Mouse (Mus musculus) forebrain, embryonic 16.5 days (tissue): ENCODE data around the gene Zfp568. TPM values are rescaled to one million over a fixed set of nuclear protein-coding genes. Genes with fewer than 3 reads are reported as not detected.

ENCODE experiments used
- ATAC-seq: fragments of 200-750 bp; cut with Nextera tagmentation; 2 replicates; pipeline ENCODE4 v1.8.0; 2017; ENCODE audit warnings: mild to moderate bottlenecking, moderate library complexity
- H3K27ac ChIP-seq: fragments of 300-500 bp; sonication (generic); 2 replicates; pipeline ENCODE4 v1.5.1; 2014; ENCODE audit warnings: low read length, control low read depth
- H3K27me3 ChIP-seq: fragments of 300-500 bp; sonication (generic); replicated peaks from 2 replicates; pipeline ENCODE4 v1.6.1; 2014; ENCODE audit warnings: low read length; ENCODE audit not compliant: control insufficient read depth, insufficient read depth
- H3K36me3 ChIP-seq: fragments of 300-500 bp; sonication (generic); 2 replicates; pipeline ENCODE4 v1.6.1; 2014; ENCODE audit not compliant: control insufficient read depth, insufficient read depth
- H3K4me1 ChIP-seq: fragments of 300-500 bp; sonication (generic); replicated peaks from 2 replicates; pipeline ENCODE4 v1.6.1; 2014; ENCODE audit warnings: low read length; ENCODE audit not compliant: control insufficient read depth, insufficient read depth
- H3K4me2 ChIP-seq: fragments of 300-500 bp; sonication (generic); 2 replicates; pipeline ENCODE4 v1.6.1; 2014; ENCODE audit warnings: mild to moderate bottlenecking, low read length, control low read depth
- H3K4me3 ChIP-seq: fragments of 300-500 bp; sonication (generic); replicated peaks from 2 replicates; pipeline ENCODE4 v1.5.1; 2014; ENCODE audit warnings: mild to moderate bottlenecking, low read length, control low read depth
- H3K9ac ChIP-seq: fragments of 300-500 bp; sonication (generic); replicated peaks from 2 replicates; pipeline ENCODE4 v1.6.1; 2014; ENCODE audit warnings: low read depth, low read length, control low read depth
- H3K9me3 ChIP-seq: fragments of 300-500 bp; sonication (generic); 2 replicates; pipeline ENCODE4 v1.6.1; 2016; ENCODE audit warnings: low read length; ENCODE audit not compliant: control insufficient read depth
- WGBS: fragments of 180-500 bp; shearing (Covaris S2); extraction: QIAGEN DNeasy Blood & Tissue Kit; methylation state at CpG from one replicate; pipeline ENCODE4 v1.1.7; 2014; 5-methylcytosine and 5-hydroxymethylcytosine counted together
- polyA plus RNA-seq: library from polyadenylated mRNA; unstranded; fragments of >200 nt; fragmentation: Nextera tagmentation; extraction: Ambion mirVana; gene quantifications from 2 replicates; pipeline ENCODE4 v1.2.1, GENCODE M21; 2015

Zfp568 gene
- polyA plus RNA-seq = 3.0 and 4.2 TPM in 2 replicates

DNA sequence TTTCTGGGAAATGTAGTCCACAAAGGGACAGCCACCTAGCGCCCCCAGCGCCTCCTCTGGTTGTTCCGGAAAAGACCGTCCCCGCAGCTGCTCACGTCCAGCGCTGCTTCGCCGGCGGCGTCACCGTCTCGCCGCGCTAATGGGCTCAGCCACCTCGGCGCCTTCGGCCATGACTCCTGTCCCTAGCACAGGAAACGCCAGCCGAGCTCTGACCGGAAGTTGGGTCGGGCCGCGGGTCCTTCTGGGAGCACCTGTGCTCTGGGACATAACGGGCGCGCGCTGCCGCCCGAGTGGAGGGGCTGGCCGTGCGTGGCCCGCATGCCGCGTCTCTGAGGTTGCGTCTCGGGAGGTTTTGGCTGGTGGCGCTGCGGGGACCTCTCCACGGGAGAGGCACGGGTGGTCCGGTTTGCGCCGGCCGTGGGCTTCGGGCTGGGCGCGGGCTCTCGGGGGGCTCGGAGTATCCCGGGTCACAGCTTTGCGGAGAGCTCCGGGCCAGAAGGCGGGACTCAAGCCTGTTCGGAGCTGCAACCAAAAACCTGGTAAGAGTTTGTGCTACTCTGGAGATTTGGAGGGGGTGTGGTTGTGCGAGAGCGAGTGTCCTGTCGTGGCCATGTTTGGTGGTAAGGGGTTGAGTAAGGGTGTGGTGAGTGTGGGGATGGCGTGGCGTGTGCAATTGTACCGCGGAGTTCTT, at the start of gene Zfp568:
Zfp568 (plus strand) TSS at position 266 of the 691 bp plus-strand sequence.
- under 1% methylated on average over 61 of the region's 62 CpGs for WGBS
- H3K27ac ChIP-seq = peak within 1 kb of the TSS; percentile 86
- no peaks in the 10 kb centered on the region for H3K9me3 ChIP-seq
- peaks cover 16% of the 10 kb centered on the region for H3K4me1 ChIP-seq
- H3K4me2 ChIP-seq = peak within 1 kb of the TSS; percentile 62
- ATAC-seq = peak; percentile 94
- peak within 1 kb of the TSS; percentile 95 for H3K4me3 ChIP-seq
- no peaks in the 10 kb centered on the region for H3K27me3 ChIP-seq
- no peaks in the 10 kb centered on the region; the same call in 1 of the 2 replicates for H3K36me3 ChIP-seq
- peak within 1 kb of the TSS; percentile 90 for H3K9ac ChIP-seq

DNA sequence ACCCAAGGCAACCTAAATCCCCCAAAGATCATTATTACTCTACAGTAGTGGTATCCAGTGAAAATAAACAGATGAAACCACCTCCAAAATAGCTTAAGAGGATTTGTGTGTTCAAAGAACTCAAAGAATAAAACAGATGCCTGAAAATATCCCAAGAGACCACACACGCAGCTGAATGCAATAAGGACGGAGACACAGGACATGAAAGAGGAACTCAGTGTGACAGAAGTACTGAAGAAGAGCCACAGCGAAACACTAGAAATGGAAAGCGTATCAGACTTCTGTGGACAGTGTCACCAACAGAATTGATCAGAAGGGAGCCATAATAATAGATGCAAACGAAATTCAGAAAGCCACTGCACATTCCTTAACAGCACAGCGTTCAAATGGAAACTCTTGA, 44.9 kb upstream of the Zfp568 start:
- H3K27ac ChIP-seq = no peak overlapping the region
- H3K36me3 ChIP-seq = peaks cover 25% of the 10 kb centered on the region
- H3K4me1 ChIP-seq = 0 out of 2 replicates have a peak, but pooled peaks cover 1% of the 10 kb centered on the region
- H3K4me2 ChIP-seq = no peak overlapping the region
- no peak for ATAC-seq
- WGBS = 87% methylated on average over 6 of the region's 6 CpGs
- H3K4me3 ChIP-seq = no peak overlapping the region
- no peak overlapping the region for H3K9ac ChIP-seq
- no peaks in the 10 kb centered on the region for H3K9me3 ChIP-seq
- no peaks in the 10 kb centered on the region for H3K27me3 ChIP-seq

DNA sequence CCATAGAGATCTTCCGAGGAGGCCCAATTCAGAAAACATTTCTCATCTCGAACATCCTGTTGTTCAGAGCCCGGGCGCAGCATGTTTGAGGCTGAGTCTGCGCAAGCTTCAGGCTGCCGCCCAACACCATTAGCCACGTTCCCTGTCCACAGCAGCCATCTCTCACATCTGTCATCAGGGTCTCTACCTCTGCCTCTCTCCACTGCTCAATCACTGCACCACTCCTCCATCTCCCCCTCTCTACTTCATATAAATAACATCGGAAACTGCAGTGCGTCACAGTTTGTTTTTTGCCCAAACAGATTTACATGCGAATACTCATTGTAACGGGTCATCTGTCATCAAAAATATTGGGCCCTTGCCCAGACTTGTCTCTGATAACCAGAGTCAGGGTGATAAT, 42.7 kb upstream of the Zfp568 start:
- Histone ChIP-seq H3K9ac (no peak overlapping the region), H3K4me3 (no peak overlapping the region), H3K4me1 (peaks cover 7% of the 10 kb centered on the region), H3K27ac (no peak overlapping the region), H3K9me3 (no peaks in the 10 kb centered on the region), H3K36me3 (peaks cover 12% of the 10 kb centered on the region; the same call in 1 of the 2 replicates), H3K27me3 (no peaks in the 10 kb centered on the region), H3K4me2 (no peak overlapping the region)
- ATAC-seq = no peak
- WGBS = 84% methylated on average over 11 of the region's 11 CpGs

DNA sequence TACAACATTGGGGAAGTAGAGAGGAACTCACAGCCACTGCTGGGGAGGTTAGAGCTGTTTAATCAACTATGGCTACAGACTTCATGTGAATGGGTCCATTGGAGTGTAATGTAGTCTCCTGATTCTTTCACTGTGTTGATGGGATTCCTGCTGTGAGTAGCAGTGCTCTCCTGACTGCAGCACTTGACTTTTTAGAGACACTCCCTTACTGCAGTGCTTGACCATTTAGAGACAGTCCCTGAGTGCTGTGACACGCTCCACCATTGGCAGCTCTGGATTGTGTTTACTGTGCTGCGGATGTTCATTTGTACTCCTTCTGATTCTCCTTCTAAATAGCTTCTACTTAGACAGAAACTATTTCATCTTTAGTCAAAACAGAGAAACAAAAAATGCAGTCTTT, 41.0 kb upstream of the Zfp568 start:
- Histone ChIP-seq H3K4me1 (peaks cover 7% of the 10 kb centered on the region), H3K27me3 (no peaks in the 10 kb centered on the region), H3K36me3 (peaks cover 3% of the 10 kb centered on the region; the same call in 1 of the 2 replicates), H3K4me3 (no peak overlapping the region), H3K9ac (no peak overlapping the region), H3K9me3 (no peaks in the 10 kb centered on the region), H3K4me2 (no peak overlapping the region), H3K27ac (no peak overlapping the region)
- ATAC-seq = no peak
- 33% methylated on average over 2 of the region's 2 CpGs for WGBS

DNA sequence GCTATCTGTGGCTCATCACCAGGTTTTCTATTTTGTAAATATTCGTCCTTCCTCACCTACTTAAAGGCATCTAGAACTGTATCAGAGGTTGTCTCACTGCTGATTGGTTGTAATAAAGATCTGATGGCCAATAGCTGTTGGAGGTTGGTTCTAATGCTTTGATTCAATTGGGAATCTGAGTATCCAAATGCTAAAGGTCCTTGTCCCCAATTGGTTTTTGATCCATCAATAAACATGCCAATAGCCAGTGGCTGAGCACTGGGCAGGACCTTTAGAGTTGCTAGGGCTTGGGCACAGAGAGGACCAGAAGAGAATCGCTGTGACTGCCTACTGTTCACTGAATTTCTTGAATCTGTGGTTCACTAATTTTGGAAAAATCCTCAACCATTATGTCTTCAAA, 40.0 kb upstream of the Zfp568 start:
- 76% methylated on average over 2 of the region's 2 CpGs for WGBS
- no peak overlapping the region for H3K4me3 ChIP-seq
- H3K27me3 ChIP-seq = no peaks in the 10 kb centered on the region
- peaks cover 5% of the 10 kb centered on the region; the same call in 1 of the 2 replicates for H3K36me3 ChIP-seq
- peaks cover 7% of the 10 kb centered on the region for H3K4me1 ChIP-seq
- no peak overlapping the region for H3K4me2 ChIP-seq
- ATAC-seq = no peak
- H3K9me3 ChIP-seq = no peaks in the 10 kb centered on the region
- no peak overlapping the region for H3K9ac ChIP-seq
- no peak overlapping the region; the same call in 1 of the 2 replicates for H3K27ac ChIP-seq

DNA sequence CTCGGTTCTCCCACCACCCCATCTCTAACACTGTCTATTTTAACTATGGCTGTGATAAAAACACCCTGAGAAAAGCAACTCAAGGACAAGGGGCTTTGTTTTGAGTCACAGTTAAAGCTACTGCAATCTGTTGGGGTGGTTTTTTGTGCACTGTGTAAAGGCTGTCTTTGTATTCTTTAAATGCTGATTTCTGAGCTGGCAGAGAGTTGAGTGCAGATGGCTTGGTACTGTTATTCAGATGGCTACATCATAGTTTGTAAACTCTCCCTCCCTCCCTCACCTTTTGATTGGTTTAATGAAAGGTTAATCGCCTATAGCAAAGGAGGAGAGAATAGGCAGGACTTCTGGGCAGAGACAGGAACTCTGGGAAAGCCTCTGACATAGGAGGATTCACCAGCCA, 39.6 kb upstream of the Zfp568 start:
- H3K4me1 ChIP-seq = peaks cover 7% of the 10 kb centered on the region
- no peak overlapping the region for H3K4me2 ChIP-seq
- no peaks in the 10 kb centered on the region for H3K9me3 ChIP-seq
- ATAC-seq = peak; percentile 66
- H3K4me3 ChIP-seq = no peak overlapping the region
- H3K36me3 ChIP-seq = peaks cover 5% of the 10 kb centered on the region; the same call in 1 of the 2 replicates
- H3K27me3 ChIP-seq = no peaks in the 10 kb centered on the region
- 45% methylated on average over 2 of the region's 2 CpGs for WGBS
- no peak overlapping the region for H3K27ac ChIP-seq
- H3K9ac ChIP-seq = no peak overlapping the region

DNA sequence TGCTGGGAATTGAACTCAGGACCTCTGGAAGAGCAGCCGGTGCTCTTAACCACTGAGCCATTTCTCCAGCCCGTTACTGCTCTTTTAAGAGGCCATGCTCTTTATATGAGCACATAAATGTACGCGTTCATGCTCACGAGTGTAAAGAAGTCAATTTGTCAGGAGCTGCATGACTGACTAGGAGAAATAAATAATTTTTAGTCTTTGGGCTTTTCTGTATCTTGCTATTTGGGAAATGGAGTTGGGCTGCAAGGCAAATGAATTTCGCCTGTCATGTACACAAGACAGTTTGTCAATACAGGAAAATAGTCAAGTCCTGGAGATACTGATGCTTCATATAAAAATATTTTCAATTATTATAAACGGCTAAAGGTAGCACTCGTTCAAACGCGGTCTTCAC, 30.7 kb upstream of the Zfp568 start:
- H3K9ac ChIP-seq = peak overlapping the region; percentile 92
- ATAC-seq = no peak
- no peaks in the 10 kb centered on the region for H3K9me3 ChIP-seq
- WGBS = 39% methylated on average over 10 of the region's 10 CpGs
- H3K4me2 ChIP-seq = peak overlapping the region; percentile 81
- no peaks in the 10 kb centered on the region for H3K27me3 ChIP-seq
- H3K4me3 ChIP-seq = peak overlapping the region; percentile 70
- peak overlapping the region; percentile 95 for H3K27ac ChIP-seq
- H3K36me3 ChIP-seq = 0 out of 2 replicates have a peak, but pooled peaks cover 2% of the 10 kb centered on the region
- H3K4me1 ChIP-seq = peaks cover 7% of the 10 kb centered on the region; the same call in 1 of the 2 replicates

DNA sequence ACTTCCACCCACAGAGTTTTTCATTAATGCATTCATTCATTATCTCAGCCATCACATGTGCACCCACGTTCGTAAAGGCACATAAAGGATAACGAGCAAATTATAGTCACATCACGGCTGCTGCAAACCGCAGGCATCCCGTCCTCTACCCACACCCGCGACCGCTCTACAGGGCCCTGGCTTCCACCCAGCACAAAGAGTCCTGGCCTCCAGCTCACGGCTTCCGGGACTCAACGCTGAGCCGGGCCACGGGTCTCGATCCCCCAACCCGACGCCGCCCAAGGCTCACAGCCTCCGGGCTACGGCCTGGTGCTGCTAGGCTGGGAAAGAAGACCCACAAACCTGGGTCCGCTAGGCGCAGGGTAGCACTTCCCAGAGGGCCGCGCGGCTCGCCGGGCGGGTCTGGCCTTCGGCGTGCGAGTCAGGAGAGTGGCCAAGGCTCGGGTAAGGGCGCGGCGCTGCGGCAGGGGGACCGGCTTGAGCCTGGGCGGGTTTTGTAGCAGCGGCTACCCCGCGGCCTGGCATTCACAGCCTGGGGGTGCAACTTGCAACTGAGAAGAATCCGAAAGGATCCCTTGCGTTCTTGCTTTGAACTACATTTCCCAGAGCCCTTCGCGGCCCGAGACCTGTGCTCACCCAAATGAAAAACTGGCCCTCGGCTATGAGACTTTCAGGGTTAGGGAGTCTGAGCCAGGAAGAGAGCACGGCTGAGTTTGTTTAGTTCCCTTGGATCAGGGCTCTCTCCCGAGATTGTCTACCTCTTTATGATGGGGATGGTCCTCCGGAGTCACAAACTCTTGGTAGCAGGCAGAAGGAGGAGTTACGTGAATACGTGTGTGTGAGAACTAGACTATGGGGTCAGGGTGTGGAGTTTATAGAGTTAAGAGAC, 30.0 kb upstream of the Zfp568 start, which contains the start of gene Zfp74:
Zfp74 (minus strand) TSS at position 577 of the 889 bp plus-strand sequence.
- H3K27me3 ChIP-seq = no peaks in the 10 kb centered on the region
- peak within 1 kb of the TSS; percentile 81 for H3K4me2 ChIP-seq
- peaks cover 7% of the 10 kb centered on the region; the same call in 1 of the 2 replicates for H3K4me1 ChIP-seq
- WGBS = 1% methylated on average over 52 of the region's 52 CpGs
- peak within 1 kb of the TSS; percentile 95 for H3K27ac ChIP-seq
- H3K9me3 ChIP-seq = no peaks in the 10 kb centered on the region
- H3K4me3 ChIP-seq = peak within 1 kb of the TSS; percentile 70
- no peaks in the 10 kb centered on the region for H3K36me3 ChIP-seq
- ATAC-seq = peak; percentile 94
- H3K9ac ChIP-seq = peak within 1 kb of the TSS; percentile 92

DNA sequence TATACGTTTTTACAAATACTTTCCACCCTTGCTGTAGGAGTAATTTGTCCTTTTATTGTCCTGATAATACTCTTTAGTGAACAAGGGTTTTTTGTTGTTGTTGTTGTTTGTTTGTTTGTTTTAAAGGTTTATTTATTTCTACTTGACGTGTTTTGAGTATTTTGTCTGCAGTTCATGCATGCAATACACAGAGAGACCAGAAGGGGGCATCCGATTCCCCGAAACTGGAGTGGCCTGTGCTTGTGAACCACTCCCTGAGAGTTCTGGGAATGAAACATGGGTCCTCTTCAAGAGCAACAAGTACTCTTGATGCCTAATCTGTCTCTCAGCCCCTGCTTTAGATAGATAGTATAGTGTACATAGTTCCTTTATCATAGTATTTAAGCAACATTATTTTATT, 29.0 kb upstream of the Zfp568 start:
- no peak overlapping the region for H3K4me3 ChIP-seq
- 17% methylated on average over 4 of the region's 4 CpGs for WGBS

More for the DNA sequence above, 29.0 kb upstream of the Zfp568 start:
- Histone ChIP-seq H3K9me3 (no peaks in the 10 kb centered on the region), H3K4me1 (peaks cover 7% of the 10 kb centered on the region; the same call in 1 of the 2 replicates), H3K27me3 (no peaks in the 10 kb centered on the region), H3K27ac (no peak overlapping the region), H3K9ac (no peak overlapping the region), H3K4me2 (no peak overlapping the region; the same call in 1 of the 2 replicates), H3K36me3 (no peaks in the 10 kb centered on the region)
- ATAC-seq = no peak
